ENCODE assay signal across 28 mouse cellular contexts in genomic region chr17:65365535-65366254, GRCm38 (mm10).
A peak's percentile ranks its signal among the peaks of the same experiment; 100 is the strongest.
DNase-seq lines count a peak whose midpoint lies in the region; ATAC-seq and TF ChIP-seq lines count a peak whose summit lies in the region.
"Had no signal": no experiment of that assay in that cellular context is flagged by ENCODE, and none has a peak within 500 bp of the region (broad histone marks: within the 10 kb centered on the region; RNA-seq: fewer than 3 reads in every experiment).

No protein-coding gene starts in this region.

- no peak overlapping the region for H3K4me2 ChIP-seq in forebrain, embryonic 15.5 days (replicated peaks)
- no peak overlapping the region for H3K4me2 ChIP-seq in forebrain, embryonic 12.5 days
- no peak overlapping the region for H3K4me2 ChIP-seq in neural tube, embryonic 13.5 days
- H3K4me2 ChIP-seq in neural tube, embryonic 15.5 days, result no peak overlapping the region
- H3K4me2 ChIP-seq in hindbrain, embryonic 15.5 days, result no peak overlapping the region
- H3K4me2 ChIP-seq: embryonic facial prominence, embryonic 15.5 days; heart, embryonic 13.5 days; limb, embryonic 12.5 days; liver, embryonic 15.5 days; lung, embryonic 14.5 days; midbrain, embryonic 15.5 days; neural tube, embryonic 12.5 days; stomach, embryonic 15.5 days had no signal

- no peaks in the 10 kb centered on the region for H3K36me3 ChIP-seq in forebrain, embryonic 15.5 days
- H3K36me3 ChIP-seq in forebrain, embryonic 12.5 days (replicated peaks), result no peaks in the 10 kb centered on the region
- H3K36me3 ChIP-seq in neural tube, embryonic 13.5 days, result no peaks in the 10 kb centered on the region
- no peaks in the 10 kb centered on the region for H3K36me3 ChIP-seq in neural tube, embryonic 15.5 days
- no peaks in the 10 kb centered on the region for H3K36me3 ChIP-seq in hindbrain, embryonic 15.5 days
- H3K36me3 ChIP-seq: embryonic facial prominence, embryonic 15.5 days; heart, embryonic 13.5 days; limb, embryonic 12.5 days; liver, embryonic 15.5 days; midbrain, embryonic 15.5 days; neural tube, embryonic 12.5 days; stomach, embryonic 15.5 days had no signal

- no peak overlapping the region for H3K4me3 ChIP-seq in forebrain, embryonic 15.5 days
- H3K4me3 ChIP-seq in forebrain, embryonic 12.5 days (replicated peaks), result no peak overlapping the region
- no peak overlapping the region for H3K4me3 ChIP-seq in neural tube, embryonic 13.5 days
- no peak overlapping the region for H3K4me3 ChIP-seq in neural tube, embryonic 15.5 days (replicated peaks)
- H3K4me3 ChIP-seq in hindbrain, embryonic 15.5 days, result no peak overlapping the region
- H3K4me3 ChIP-seq: embryonic facial prominence, embryonic 15.5 days; heart, embryonic 13.5 days; limb, embryonic 12.5 days; liver, embryonic 15.5 days; midbrain, embryonic 15.5 days; neural tube, embryonic 12.5 days; stomach, embryonic 15.5 days had no signal

- no peak overlapping the region for H3K27ac ChIP-seq in forebrain, embryonic 15.5 days (replicated peaks)
- no peak overlapping the region for H3K27ac ChIP-seq in forebrain, embryonic 12.5 days
- H3K27ac ChIP-seq in neural tube, embryonic 13.5 days (replicated peaks), result peak overlapping the region; percentile 15
- H3K27ac ChIP-seq in neural tube, embryonic 15.5 days (replicated peaks), result no peak overlapping the region
- H3K27ac ChIP-seq in hindbrain, embryonic 15.5 days (replicated peaks), result no peak overlapping the region
- H3K27ac ChIP-seq: embryonic facial prominence, embryonic 15.5 days; heart, embryonic 13.5 days; limb, embryonic 12.5 days; liver, embryonic 15.5 days; midbrain, embryonic 15.5 days; neural tube, embryonic 12.5 days; stomach, embryonic 15.5 days had no signal

- 0 out of 2 replicates have a peak, but pooled peaks have one; percentile 32 for ATAC-seq in forebrain, embryonic 15.5 days (replicated peaks)
- no peak for ATAC-seq in forebrain, embryonic 12.5 days (ENCODE audit: low FRiP score)
- ATAC-seq in neural tube, embryonic 13.5 days (ENCODE audit: low read depth), result 0 out of 2 replicates have a peak, but pooled peaks have one; percentile 45
- ATAC-seq in neural tube, embryonic 15.5 days (ENCODE audit: low FRiP score), result no peak
- peak; percentile 51; the same call in 1 of the 2 replicates for ATAC-seq in hindbrain, embryonic 15.5 days (ENCODE audit: low FRiP score, low read depth)
- ATAC-seq: CD4-positive, CD25-positive, alpha-beta regulatory T cell, adult 4 months; forebrain, embryonic 16.5 days; intestine, embryonic 16.5 days; midbrain, embryonic 15.5 days had no signal

- intact Hi-C loops in heart, postnatal 10 days (cut with DNase I), result no loop called here

- no peaks in the 10 kb centered on the region for H3K9me3 ChIP-seq in forebrain, embryonic 15.5 days
- H3K9me3 ChIP-seq in forebrain, embryonic 12.5 days, result no peaks in the 10 kb centered on the region
- H3K9me3 ChIP-seq in neural tube, embryonic 13.5 days, result no peaks in the 10 kb centered on the region
- H3K9me3 ChIP-seq in neural tube, embryonic 15.5 days (replicated peaks), result no peaks in the 10 kb centered on the region
- no peaks in the 10 kb centered on the region for H3K9me3 ChIP-seq in hindbrain, embryonic 15.5 days
- H3K9me3 ChIP-seq: embryonic facial prominence, embryonic 15.5 days; limb, embryonic 12.5 days; liver, embryonic 15.5 days; midbrain, embryonic 15.5 days; stomach, embryonic 15.5 days had no signal

- H3K9ac ChIP-seq in forebrain, embryonic 15.5 days (replicated peaks), result no peak overlapping the region
- no peak overlapping the region for H3K9ac ChIP-seq in forebrain, embryonic 12.5 days
- no peak overlapping the region for H3K9ac ChIP-seq in neural tube, embryonic 13.5 days
- no peak overlapping the region for H3K9ac ChIP-seq in neural tube, embryonic 15.5 days (replicated peaks)
- no peak overlapping the region for H3K9ac ChIP-seq in hindbrain, embryonic 15.5 days
- H3K9ac ChIP-seq: embryonic facial prominence, embryonic 15.5 days; heart, embryonic 13.5 days; limb, embryonic 12.5 days; liver, embryonic 15.5 days; lung, embryonic 14.5 days; midbrain, embryonic 15.5 days; neural tube, embryonic 12.5 days; stomach, embryonic 15.5 days had no signal

- no peaks in the 10 kb centered on the region; the same call in 1 of the 2 replicates for H3K4me1 ChIP-seq in forebrain, embryonic 15.5 days
- no peaks in the 10 kb centered on the region for H3K4me1 ChIP-seq in forebrain, embryonic 12.5 days
- H3K4me1 ChIP-seq in neural tube, embryonic 13.5 days (replicated peaks), result 0 out of 2 replicates have a peak, but pooled peaks cover 5% of the 10 kb centered on the region
- H3K4me1 ChIP-seq in neural tube, embryonic 15.5 days, result 0 out of 2 replicates have a peak, but pooled peaks cover 2% of the 10 kb centered on the region
- no peaks in the 10 kb centered on the region for H3K4me1 ChIP-seq in hindbrain, embryonic 15.5 days (replicated peaks)
- H3K4me1 ChIP-seq: embryonic facial prominence, embryonic 15.5 days; heart, embryonic 13.5 days; limb, embryonic 12.5 days; liver, embryonic 15.5 days; midbrain, embryonic 15.5 days; neural tube, embryonic 12.5 days; stomach, embryonic 15.5 days had no signal

- no peak for TF ChIP-seq POLR2A in brain, embryonic 14.5 days (IDR thresholded peaks at IDR 0.05; ENCODE audit: borderline replicate concordance, extremely low read depth, insufficient read depth, insufficient read length, poor library complexity, severe bottlenecking)

- no peaks in the 10 kb centered on the region for H3K27me3 ChIP-seq in forebrain, embryonic 15.5 days
- no peaks in the 10 kb centered on the region for H3K27me3 ChIP-seq in forebrain, embryonic 12.5 days
- no peaks in the 10 kb centered on the region for H3K27me3 ChIP-seq in neural tube, embryonic 13.5 days
- H3K27me3 ChIP-seq in neural tube, embryonic 15.5 days (replicated peaks), result no peaks in the 10 kb centered on the region
- no peaks in the 10 kb centered on the region for H3K27me3 ChIP-seq in hindbrain, embryonic 15.5 days
- H3K27me3 ChIP-seq: embryonic facial prominence, embryonic 15.5 days; heart, embryonic 13.5 days; limb, embryonic 12.5 days; liver, embryonic 15.5 days; midbrain, embryonic 15.5 days; neural tube, embryonic 12.5 days; stomach, embryonic 15.5 days had no signal

- no peak for TF ChIP-seq CTCF in brain, embryonic 14.5 days (IDR thresholded peaks at IDR 0.05; ENCODE audit: borderline replicate concordance, extremely low read depth, insufficient read depth, insufficient read length)

- WGBS in forebrain, embryonic 15.5 days, result 47% methylated on average over 3 of the region's 3 CpGs
- 77% methylated on average over 3 of the region's 3 CpGs for WGBS in forebrain, embryonic 12.5 days
- 42% methylated on average over 3 of the region's 3 CpGs for whole genome bisulfite sequencing in neural tube, embryonic 13.5 days
- 42% methylated on average over 3 of the region's 3 CpGs for WGBS in neural tube, embryonic 15.5 days
- 35% methylated on average over 3 of the region's 3 CpGs for WGBS in hindbrain, embryonic 15.5 days

- DNase-seq in brain, embryonic 14.5 days (ENCODE audit: low read depth), result peak; percentile 65
- no peak for DNase-seq in heart, postnatal 10 days
- DNase-seq in ovary, adult 18-20 months (ENCODE audit: low spot score), result no peak
- DNase-seq: adrenal gland, adult 8-10 months; cerebellum, adult 11 months; cerebellum, adult 9-11 months; heart, postnatal 14 days; kidney, adult 8-10 months; kidney, postnatal 14 days; layer of hippocampus, adult 9-11 months; lung, embryonic 14.5 days; lung, postnatal 14 days; right cerebral cortex, postnatal 14 days had no signal

Comparison
In these comparisons a context has a peak if more than half of its experiments do, and no peak if none do; other contexts are left out.
1. ATAC-seq: peak in forebrain, embryonic 15.5 days (single experiment), neural tube, embryonic 13.5 days (single experiment) and hindbrain, embryonic 15.5 days (single experiment); none in forebrain, embryonic 12.5 days (single experiment) and neural tube, embryonic 15.5 days (single experiment).